Mouse (Mus musculus) liver, postnatal 0 days (tissue): ENCODE results near the gene Tbx18. TPM values are rescaled to one million over a fixed set of nuclear protein-coding genes. Genes with fewer than 3 reads are reported as not detected.

ENCODE experiments used
- ATAC-seq: fragments of 200-750 bp; cut with Nextera tagmentation; 2 replicates; pipeline ENCODE4 v1.8.0; 2017; ENCODE audit warnings: mild to moderate bottlenecking, moderate library complexity
- DNase-seq: peaks from one replicate; pipeline ENCODE4 v3.0.0-alpha.2; 2016
- H3K27ac ChIP-seq: fragments of 300-500 bp; sonication (generic); 2 replicates; pipeline ENCODE4 v1.5.1; 2014; ENCODE audit warnings: antibody characterized with exemption, moderate library complexity, mild to moderate bottlenecking, low read depth
- H3K27me3 ChIP-seq: fragments of 300-500 bp; sonication (generic); 2 replicates; pipeline ENCODE4 v1.6.1; 2014; ENCODE audit warnings: low read length, control low read depth, mixed read lengths; ENCODE audit not compliant: insufficient read depth
- H3K36me3 ChIP-seq: fragments of 300-500 bp; sonication (generic); replicated peaks from 2 replicates; pipeline ENCODE4 v1.6.1; 2014; ENCODE audit warnings: mild to moderate bottlenecking, control low read depth, low read length, moderate library complexity, mixed read lengths; ENCODE audit not compliant: insufficient read depth
- H3K4me1 ChIP-seq: fragments of 300-500 bp; sonication (generic); 2 replicates; pipeline ENCODE4 v1.6.1; 2014; ENCODE audit warnings: antibody characterized with exemption, mild to moderate bottlenecking, control low read depth; ENCODE audit not compliant: insufficient read depth
- H3K4me2 ChIP-seq: fragments of 300-500 bp; sonication (generic); 2 replicates; pipeline ENCODE4 v1.6.1; 2014; ENCODE audit warnings: low read depth, mild to moderate bottlenecking, low read length, moderate library complexity, mixed read lengths
- H3K4me3 ChIP-seq: fragments of 300-500 bp; sonication (generic); 2 replicates; pipeline ENCODE4 v1.5.1; 2014; ENCODE audit warnings: low read depth, low read length
- H3K9ac ChIP-seq: fragments of 300-500 bp; sonication (generic); replicated peaks from 2 replicates; pipeline ENCODE4 v1.6.1; 2014; ENCODE audit warnings: mild to moderate bottlenecking, moderate library complexity
- H3K9me3 ChIP-seq: fragments of 300-500 bp; sonication (generic); 2 replicates; pipeline ENCODE4 v1.6.1; 2016; ENCODE audit warnings: mild to moderate bottlenecking, control low read depth, low read length, mixed read lengths
- CTCF ChIP-seq: sonication (generic); IDR thresholded peaks from 2 replicates; pipeline ENCODE4 v1.5.1; 2016; ENCODE audit warnings: antibody characterized with exemption, low read depth
- EP300 ChIP-seq: IDR thresholded peaks from 2 replicates; pipeline ENCODE4 v1.6.1; 2016; ENCODE audit warnings: antibody characterized with exemption, low read depth, mild to moderate bottlenecking
- WGBS: fragments of 180-500 bp; shearing (Covaris S2); extraction: QIAGEN DNeasy Blood & Tissue Kit; methylation state at CpG from one replicate; pipeline ENCODE4 v1.1.7; 2014; ENCODE audit not compliant: insufficient replicate concordance; 5-methylcytosine and 5-hydroxymethylcytosine counted together
- polyA plus RNA-seq: library from polyadenylated mRNA; unstranded; fragments of >200 nt; fragmentation: Nextera tagmentation; extraction: Ambion mirVana; gene quantifications from 2 replicates; pipeline ENCODE4 v1.2.1, GENCODE M21; 2015

Gene Tbx18
- polyA plus RNA-seq, 1 experiment from 2014 or later = not detected

DNA sequence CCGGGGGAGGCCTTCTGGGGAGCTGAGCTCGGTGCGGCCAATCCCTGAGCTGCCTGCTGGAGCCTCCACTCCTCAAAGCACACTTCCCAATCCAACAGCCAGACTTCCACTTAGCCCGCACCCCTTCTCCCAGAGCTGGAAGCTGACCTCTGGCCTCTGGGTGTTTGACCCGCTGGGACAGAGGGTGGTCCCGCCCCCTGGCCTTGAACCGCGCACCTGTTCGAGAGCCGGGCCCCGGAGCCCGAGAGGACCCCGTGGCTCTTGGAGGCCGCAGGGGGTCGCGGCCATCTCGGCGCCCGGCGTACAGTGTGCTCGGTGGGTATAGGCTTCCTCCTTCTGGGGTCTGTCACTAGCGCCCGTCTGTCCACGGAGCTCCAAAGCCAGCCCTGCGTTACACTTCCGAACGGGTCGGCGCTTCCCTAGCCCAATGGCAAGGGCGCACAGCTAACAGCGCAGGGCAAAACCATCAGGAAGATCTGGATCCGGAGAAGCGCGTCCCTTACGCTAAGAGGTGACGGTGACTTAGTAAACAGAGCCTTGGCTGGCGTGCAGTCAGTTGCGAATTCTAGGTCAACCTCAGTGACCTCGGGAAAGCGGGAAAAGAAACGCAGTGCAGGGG, 8.6 kb upstream of the Tbx18 start:
- no peaks in the 10 kb centered on the region for H3K36me3 ChIP-seq
- peaks cover 76% of the 10 kb centered on the region for H3K27me3 ChIP-seq
- no peak overlapping the region for H3K4me2 ChIP-seq
- DNase-seq = peak; percentile 15
- no peak for TF ChIP-seq CTCF
- TF ChIP-seq EP300 = no peak
- no peak overlapping the region for H3K4me3 ChIP-seq
- no peak overlapping the region for H3K27ac ChIP-seq
- no peaks in the 10 kb centered on the region for H3K4me1 ChIP-seq
- no peak overlapping the region for H3K9ac ChIP-seq
- ATAC-seq = no peak
- 2% methylated on average over 41 of the region's 41 CpGs for WGBS
- no peaks in the 10 kb centered on the region for H3K9me3 ChIP-seq

DNA sequence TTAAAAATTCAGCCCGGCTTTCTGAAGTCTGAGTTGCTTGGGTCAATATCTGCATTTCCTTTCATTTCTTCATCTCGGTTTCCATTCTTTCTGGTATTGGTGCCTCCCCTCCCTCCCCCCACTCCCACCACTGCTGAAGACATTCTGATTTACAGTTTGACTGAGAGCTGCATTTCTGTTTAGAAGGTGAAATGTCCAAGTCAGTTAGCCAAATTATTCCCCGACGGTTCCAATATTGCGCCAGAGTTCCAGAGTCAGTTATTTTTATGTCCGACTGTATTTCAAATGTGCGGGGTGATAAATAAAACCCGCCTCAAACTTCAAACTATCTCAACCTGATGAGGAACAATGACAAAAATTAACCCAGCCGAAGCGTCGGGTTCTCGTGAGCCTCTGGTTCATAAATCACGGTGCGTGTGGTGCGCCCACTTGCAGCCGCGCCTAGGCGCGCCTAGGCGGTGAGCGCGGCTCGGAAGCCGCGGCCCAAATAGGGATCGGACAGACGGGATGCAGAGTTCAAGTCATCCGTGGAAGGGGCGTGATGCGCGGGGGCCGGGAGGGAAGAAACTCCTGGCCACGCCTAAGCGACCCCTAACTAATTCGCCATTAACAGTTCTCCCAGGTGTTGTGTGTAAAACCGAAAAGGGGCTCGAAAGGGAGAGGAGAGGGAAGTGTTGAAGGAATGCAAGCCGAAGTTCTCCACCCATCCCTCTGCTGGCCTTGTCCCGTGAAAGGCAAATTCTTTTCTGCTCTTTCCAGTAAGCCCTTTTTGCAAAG, 7.9 kb upstream of the Tbx18 start:
- no peaks in the 10 kb centered on the region for H3K4me1 ChIP-seq
- WGBS = 2% methylated on average over 39 of the region's 39 CpGs
- no peak overlapping the region for H3K27ac ChIP-seq
- no peak overlapping the region for H3K4me2 ChIP-seq
- no peak overlapping the region for H3K9ac ChIP-seq
- no peaks in the 10 kb centered on the region for H3K36me3 ChIP-seq
- ATAC-seq (no peak), DNase-seq (no peak)
- H3K27me3 ChIP-seq = peaks cover 82% of the 10 kb centered on the region
- no peaks in the 10 kb centered on the region for H3K9me3 ChIP-seq
- no peak for TF ChIP-seq EP300
- TF ChIP-seq CTCF = no peak
- no peak overlapping the region for H3K4me3 ChIP-seq

DNA sequence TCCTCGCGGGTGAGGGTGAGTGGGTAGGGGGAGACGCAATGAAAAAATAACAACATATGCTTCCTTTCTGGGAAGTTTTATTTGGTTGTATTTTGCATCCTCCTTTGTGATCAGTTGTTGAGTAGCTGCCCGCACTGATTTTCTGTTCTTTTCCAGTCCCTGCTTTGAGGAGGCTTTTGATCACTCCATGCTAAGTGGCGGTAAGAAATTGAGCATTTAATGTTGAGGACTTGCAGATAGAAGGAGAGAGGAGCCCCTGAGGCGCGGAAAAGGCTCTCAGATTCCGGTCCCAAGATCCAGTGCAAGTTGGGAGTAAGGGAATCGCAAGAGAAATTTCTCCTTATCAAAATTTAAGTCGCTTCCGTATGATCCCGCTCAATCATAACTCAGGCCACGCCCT, 7.1 kb upstream of the Tbx18 start:
- no peaks in the 10 kb centered on the region for H3K4me1 ChIP-seq
- no peak for TF ChIP-seq CTCF
- TF ChIP-seq EP300 = no peak
- H3K4me2 ChIP-seq = no peak overlapping the region
- no peak overlapping the region for H3K27ac ChIP-seq
- H3K27me3 ChIP-seq = peaks cover 87% of the 10 kb centered on the region
- H3K36me3 ChIP-seq = no peaks in the 10 kb centered on the region
- WGBS = 1% methylated on average over 13 of the region's 13 CpGs
- no peak for ATAC-seq
- no peak overlapping the region for H3K4me3 ChIP-seq
- no peak for DNase-seq
- H3K9me3 ChIP-seq = no peaks in the 10 kb centered on the region
- H3K9ac ChIP-seq = no peak overlapping the region

DNA sequence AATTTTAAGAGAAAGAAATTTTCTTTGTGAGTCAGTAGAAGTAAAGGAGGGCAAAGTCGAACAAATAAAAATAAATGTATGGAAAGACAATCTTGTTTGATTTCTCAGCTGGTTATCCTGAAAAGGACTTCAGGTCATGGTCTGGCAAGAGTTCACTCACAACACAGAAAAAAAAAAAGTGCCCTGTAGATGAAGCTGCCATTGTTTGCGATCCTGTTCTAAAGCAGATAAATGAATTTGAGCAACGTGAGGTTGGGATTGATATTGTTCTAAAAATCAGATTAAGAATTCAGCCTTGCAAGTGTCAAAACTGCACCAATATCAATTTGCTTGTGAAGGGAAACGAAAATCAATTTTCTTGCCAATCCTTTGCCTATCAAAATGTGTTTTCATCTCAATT, 6.2 kb upstream of the Tbx18 start:
- no peak overlapping the region for H3K4me3 ChIP-seq
- no peak overlapping the region for H3K9ac ChIP-seq
- DNase-seq (no peak), ATAC-seq (no peak)
- no peaks in the 10 kb centered on the region for H3K36me3 ChIP-seq
- H3K9me3 ChIP-seq = no peaks in the 10 kb centered on the region
- H3K4me1 ChIP-seq = no peaks in the 10 kb centered on the region
- no peak for TF ChIP-seq EP300
- TF ChIP-seq CTCF = no peak
- H3K4me2 ChIP-seq = no peak overlapping the region
- no peak overlapping the region for H3K27ac ChIP-seq
- H3K27me3 ChIP-seq = peaks cover 92% of the 10 kb centered on the region
- WGBS = 5% methylated on average over 4 of the region's 4 CpGs

DNA sequence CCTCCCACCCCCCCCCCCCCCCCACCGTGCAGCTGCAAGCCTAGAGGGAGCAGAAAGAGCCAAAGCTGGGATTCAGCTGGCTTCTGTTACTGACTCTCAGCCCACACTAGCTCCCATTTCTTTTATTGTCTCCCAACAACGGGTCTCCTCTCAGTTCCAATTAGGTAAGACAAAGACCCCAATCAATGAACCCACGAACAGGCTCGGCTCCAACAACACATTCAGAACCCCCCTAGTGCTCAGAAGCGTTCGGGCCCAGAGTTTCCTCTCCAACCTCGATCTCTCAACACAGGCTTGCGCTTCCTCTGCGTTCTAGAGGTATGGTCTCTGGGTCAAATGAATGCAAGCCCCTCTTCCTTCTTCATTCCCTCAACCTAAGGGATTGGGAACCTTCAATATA, 4.0 kb upstream of the Tbx18 start:
- no peak overlapping the region for H3K9ac ChIP-seq
- ATAC-seq = no peak
- DNase-seq = no peak
- H3K27me3 ChIP-seq = peaks cover 92% of the 10 kb centered on the region
- 3% methylated on average over 9 of the region's 9 CpGs for WGBS
- H3K27ac ChIP-seq = no peak overlapping the region
- H3K4me3 ChIP-seq = no peak overlapping the region
- TF ChIP-seq CTCF = no peak
- TF ChIP-seq EP300 = no peak
- no peak overlapping the region for H3K4me2 ChIP-seq
- no peaks in the 10 kb centered on the region for H3K36me3 ChIP-seq
- H3K9me3 ChIP-seq = no peaks in the 10 kb centered on the region
- H3K4me1 ChIP-seq = peaks cover 8% of the 10 kb centered on the region

DNA sequence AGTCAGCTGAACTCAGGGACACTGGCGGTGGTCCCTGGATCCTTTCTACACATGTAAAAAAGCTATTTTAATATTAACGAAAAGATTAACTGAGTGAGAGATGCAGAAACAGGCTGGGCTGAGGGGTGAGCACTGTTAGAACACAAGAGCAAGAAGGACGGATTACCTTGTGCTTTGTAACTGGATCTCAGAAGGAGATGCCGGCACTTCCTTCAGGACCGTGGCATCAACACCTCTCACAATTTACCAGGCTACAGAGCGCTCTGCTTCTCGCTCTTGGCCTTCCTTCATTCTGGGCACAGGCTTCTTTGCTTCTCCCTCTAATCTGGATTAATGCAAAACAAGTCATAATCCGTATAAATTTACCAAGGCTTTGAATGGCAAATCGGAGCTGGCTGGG, 3.6 kb upstream of the Tbx18 start:
- no peaks in the 10 kb centered on the region for H3K36me3 ChIP-seq
- H3K4me2 ChIP-seq = no peak overlapping the region
- H3K9ac ChIP-seq = no peak overlapping the region
- TF ChIP-seq EP300 (no peak), CTCF (no peak)
- 3% methylated on average over 9 of the region's 9 CpGs for WGBS
- peaks cover 13% of the 10 kb centered on the region for H3K4me1 ChIP-seq
- H3K9me3 ChIP-seq = no peaks in the 10 kb centered on the region
- DNase-seq (no peak), ATAC-seq (no peak)
- H3K27ac ChIP-seq = no peak overlapping the region
- H3K4me3 ChIP-seq = no peak overlapping the region
- peaks cover 92% of the 10 kb centered on the region for H3K27me3 ChIP-seq
